Comparison of ENCODE assay signal across 29 mouse cellular contexts in genomic region chr14:34963616-34964168, GRCm38 (mm10).
DNase-seq lines count a peak whose midpoint lies in the region; ATAC-seq and TF ChIP-seq lines count a peak whose summit lies in the region.
"Had no signal": no experiment of that assay in that cellular context is flagged by ENCODE, and none has a peak within 500 bp of the region (broad histone marks: within the 10 kb centered on the region; RNA-seq: fewer than 3 reads in every experiment).

No protein-coding gene starts in this region.

- H3K36me3 ChIP-seq in forebrain, postnatal 0 days (ENCODE audit: insufficient read depth), result no peaks in the 10 kb centered on the region
- H3K36me3 ChIP-seq in forebrain, embryonic 15.5 days, result no peaks in the 10 kb centered on the region
- no peaks in the 10 kb centered on the region for H3K36me3 ChIP-seq in hindbrain, embryonic 16.5 days (ENCODE audit: control insufficient read depth, insufficient read depth, low read length)
- no peaks in the 10 kb centered on the region for H3K36me3 ChIP-seq in hindbrain, embryonic 11.5 days (ENCODE audit: control insufficient read depth, insufficient read depth, low read length)
- H3K36me3 ChIP-seq: heart, embryonic 13.5 days had no signal

- H3K4me2 ChIP-seq in forebrain, postnatal 0 days (ENCODE audit: low read depth), result no peak overlapping the region
- H3K4me2 ChIP-seq in forebrain, embryonic 15.5 days (replicated peaks), result no peak overlapping the region
- H3K4me2 ChIP-seq in hindbrain, embryonic 16.5 days (ENCODE audit: low read length), result no peak overlapping the region
- no peak overlapping the region for H3K4me2 ChIP-seq in hindbrain, embryonic 11.5 days (replicated peaks; ENCODE audit: low read depth, low read length)
- H3K4me2 ChIP-seq: heart, embryonic 13.5 days had no signal

- H3K27me3 ChIP-seq in forebrain, postnatal 0 days (ENCODE audit: insufficient read depth, low read length), result no peaks in the 10 kb centered on the region
- H3K27me3 ChIP-seq in forebrain, embryonic 15.5 days, result no peaks in the 10 kb centered on the region
- H3K27me3 ChIP-seq in hindbrain, embryonic 16.5 days (replicated peaks; ENCODE audit: control insufficient read depth, insufficient read depth, low read length), result no peaks in the 10 kb centered on the region
- no peaks in the 10 kb centered on the region for H3K27me3 ChIP-seq in hindbrain, embryonic 11.5 days (ENCODE audit: control insufficient read depth, insufficient read depth, low read length)
- H3K27me3 ChIP-seq: heart, embryonic 13.5 days; Patski had no signal

- DNase-seq in forebrain, postnatal 0 days, result no peak
- DNase-seq in hindbrain, embryonic 11.5 days (ENCODE audit: low spot score), result no peak
- peak; percentile 18 for DNase-seq in right cerebral cortex, adult 18-20 months
- no peak for DNase-seq in right cerebral cortex, postnatal 4 days
- DNase-seq in urinary bladder, postnatal 10 days (ENCODE audit: low spot score), result no peak
- no peak for DNase-seq in adipocyte (ENCODE audit: low spot score)
- DNase-seq: adrenal gland, postnatal 36 days; cerebellum, adult 8-10 months; cerebellum, postnatal 25 days; heart, adult 2 months; heart, postnatal 14 days; kidney, adult 8-10 months; kidney, postnatal 4 days; liver; lung, adult 2 months; lung, postnatal 10 days; midbrain, embryonic 14.5 days; retina, postnatal 1 day; right cerebral cortex, postnatal 25 days; spleen, adult 18-20 months; thymus, postnatal 14 days had no signal

- H3K4me1 ChIP-seq in forebrain, postnatal 0 days (ENCODE audit: insufficient read depth), result no peaks in the 10 kb centered on the region
- peaks cover 15% of the 10 kb centered on the region for H3K4me1 ChIP-seq in forebrain, embryonic 15.5 days
- peaks cover 5% of the 10 kb centered on the region; the same call in 1 of the 2 replicates for H3K4me1 ChIP-seq in hindbrain, embryonic 16.5 days (ENCODE audit: control insufficient read depth, insufficient read depth, low read depth, low read length)
- H3K4me1 ChIP-seq in hindbrain, embryonic 11.5 days (replicated peaks; ENCODE audit: control insufficient read depth, insufficient read depth, low read length), result no peaks in the 10 kb centered on the region

- H3K9me3 ChIP-seq in forebrain, postnatal 0 days (ENCODE audit: low read length), result no peaks in the 10 kb centered on the region
- H3K9me3 ChIP-seq in forebrain, embryonic 15.5 days, result no peaks in the 10 kb centered on the region
- no peaks in the 10 kb centered on the region for H3K9me3 ChIP-seq in hindbrain, embryonic 16.5 days (ENCODE audit: control insufficient read depth, low read length)
- H3K9me3 ChIP-seq in hindbrain, embryonic 11.5 days (ENCODE audit: control insufficient read depth, low read length), result no peaks in the 10 kb centered on the region
- H3K9me3 ChIP-seq: heart, embryonic 13.5 days had no signal

- H3K27ac ChIP-seq in forebrain, postnatal 0 days (ENCODE audit: low read depth, low read length), result no peak overlapping the region
- H3K27ac ChIP-seq in forebrain, embryonic 15.5 days (replicated peaks), result no peak overlapping the region
- H3K27ac ChIP-seq in hindbrain, embryonic 16.5 days (ENCODE audit: low read depth, low read length), result no peak overlapping the region
- no peak overlapping the region for H3K27ac ChIP-seq in hindbrain, embryonic 11.5 days (ENCODE audit: low read depth, low read length)
- H3K27ac ChIP-seq: heart, adult 2 months; heart, embryonic 13.5 days; kidney, postnatal 0 days; liver, embryonic 14.5 days; macrophage had no signal

- 50% methylated on average over 4 of the region's 4 CpGs for WGBS in forebrain, postnatal 0 days
- WGBS in forebrain, embryonic 15.5 days, result 66% methylated on average over 4 of the region's 4 CpGs
- 67% methylated on average over 4 of the region's 4 CpGs for WGBS in hindbrain, embryonic 16.5 days
- 76% methylated on average over 4 of the region's 4 CpGs for WGBS in hindbrain, embryonic 11.5 days

- H3K4me3 ChIP-seq in forebrain, postnatal 0 days (ENCODE audit: low read depth, low read length), result no peak overlapping the region
- no peak overlapping the region for H3K4me3 ChIP-seq in forebrain, embryonic 15.5 days
- no peak overlapping the region for H3K4me3 ChIP-seq in hindbrain, embryonic 16.5 days (ENCODE audit: low read length)
- no peak overlapping the region for H3K4me3 ChIP-seq in hindbrain, embryonic 11.5 days (ENCODE audit: low read depth, low read length)
- H3K4me3 ChIP-seq: heart, adult 2 months; heart, embryonic 13.5 days had no signal

- peak; percentile 53; the same call in 1 of the 2 replicates for ATAC-seq in forebrain, postnatal 0 days
- no peak for ATAC-seq in forebrain, embryonic 15.5 days (replicated peaks)
- ATAC-seq in hindbrain, embryonic 16.5 days, result peak; percentile 46; the same call in 1 of the 2 replicates
- ATAC-seq in hindbrain, embryonic 11.5 days (ENCODE audit: low FRiP score), result no peak
- ATAC-seq: intestine, embryonic 16.5 days; Patski had no signal

- no peak overlapping the region for H3K9ac ChIP-seq in forebrain, postnatal 0 days
- H3K9ac ChIP-seq in forebrain, embryonic 15.5 days (replicated peaks), result no peak overlapping the region
- no peak overlapping the region for H3K9ac ChIP-seq in hindbrain, embryonic 16.5 days (ENCODE audit: low read depth, low read length)
- no peak overlapping the region for H3K9ac ChIP-seq in hindbrain, embryonic 11.5 days (ENCODE audit: low read depth, low read length)
- H3K9ac ChIP-seq: heart, embryonic 13.5 days; liver, embryonic 14.5 days had no signal

- no peak for TF ChIP-seq CTCF in forebrain, postnatal 0 days (IDR thresholded peaks at IDR 0.05; ENCODE audit: low read depth)

Comparison
In these comparisons a context has a peak if more than half of its experiments do, and no peak if none do; other contexts are left out.
1. ATAC-seq: peak in forebrain, postnatal 0 days (single experiment) and hindbrain, embryonic 16.5 days (single experiment); none in forebrain, embryonic 15.5 days (single experiment) and hindbrain, embryonic 11.5 days (single experiment).